Mouse (Mus musculus) lung, postnatal 10 days (tissue): Measurements from ENCODE around the gene Wdr48.

Source experiments
- DNase-seq: peaks from one replicate; pipeline ENCODE4 v3.0.0; 2021

The Wdr48 gene

DNA sequence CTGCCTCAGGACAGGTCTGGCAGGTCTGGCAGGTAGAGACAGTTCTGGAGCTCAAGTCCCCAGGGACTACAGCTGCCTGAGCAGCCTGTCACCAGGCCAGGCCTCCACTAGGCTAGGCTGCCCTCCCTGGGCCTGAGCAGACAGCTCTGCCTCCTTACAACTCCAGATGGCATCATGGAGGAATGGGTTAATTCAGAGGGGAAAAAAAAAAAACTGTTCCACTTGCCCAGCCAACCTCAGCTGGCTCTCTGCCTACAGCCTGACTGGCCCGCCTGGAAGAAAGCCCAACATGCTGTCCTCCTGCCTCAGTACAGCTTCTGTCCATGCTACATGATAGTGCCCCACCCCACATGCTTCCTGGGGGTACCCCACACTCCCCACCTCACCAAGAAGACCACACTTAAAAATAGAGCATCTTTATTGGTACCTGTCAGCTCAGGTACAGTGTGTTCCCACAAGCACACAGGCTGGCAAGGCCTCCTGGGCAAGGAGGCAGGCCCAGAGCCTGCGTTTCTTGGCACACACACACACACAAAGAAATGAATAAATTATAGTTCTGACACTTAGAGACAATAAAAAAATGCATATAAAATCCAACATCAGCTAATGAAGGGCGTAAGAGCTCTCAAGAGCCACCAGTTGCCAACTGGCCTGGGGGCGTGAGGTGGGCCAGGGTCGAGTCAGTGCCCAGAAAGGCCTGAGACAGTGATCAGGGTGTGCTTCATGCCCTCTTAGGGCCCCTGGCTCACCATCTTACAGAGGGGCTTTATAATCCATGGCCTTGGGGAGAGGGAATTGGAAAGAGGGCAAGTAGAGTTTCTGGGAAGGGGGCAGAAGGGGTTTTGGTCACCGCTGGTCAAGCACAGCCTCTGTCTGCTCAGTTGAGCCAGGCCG is 76.3 kb downstream of the Wdr48 start:
- DNase-seq: peak; percentile 52

DNA sequence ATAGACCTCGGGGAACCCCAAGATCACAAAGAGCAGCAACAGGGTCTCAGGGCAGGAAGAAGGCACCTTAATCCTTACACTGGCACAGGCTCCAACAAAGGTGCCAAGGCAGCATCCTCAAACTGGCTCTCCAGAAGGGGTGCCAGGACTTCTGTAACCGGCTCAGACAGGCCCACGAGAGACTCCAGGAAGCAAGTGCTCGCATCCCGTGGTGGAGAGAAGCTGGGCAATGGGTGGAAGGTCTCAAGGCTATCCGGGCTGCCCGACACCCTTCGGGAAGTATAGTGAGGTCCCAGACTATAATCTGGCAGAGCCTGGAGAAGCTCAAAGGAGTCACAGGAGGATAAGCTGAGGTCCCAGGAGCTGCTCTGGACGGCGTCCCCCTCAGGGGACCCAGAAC is 77.5 kb downstream of the Wdr48 start:
- no peak for DNase-seq

DNA sequence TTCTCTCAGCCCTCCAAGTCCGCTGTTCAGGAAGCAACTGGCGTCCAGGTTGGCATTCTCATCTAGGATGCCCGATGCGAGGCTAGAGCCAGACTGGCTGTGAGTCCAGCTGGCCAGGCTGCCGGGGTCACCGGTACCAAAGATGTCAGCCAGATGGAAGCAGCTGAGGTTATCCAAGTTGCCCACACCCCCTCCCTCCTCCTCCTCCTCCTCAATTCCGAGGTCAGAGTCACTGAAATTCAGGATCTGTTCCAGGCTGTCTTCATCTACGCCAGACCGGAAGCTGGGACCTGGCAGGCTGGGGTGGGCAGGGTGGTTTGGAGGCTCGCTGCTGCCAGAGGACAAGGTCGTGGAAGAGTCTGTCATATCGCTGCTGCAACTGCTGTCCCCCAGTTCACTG is 77.9 kb downstream of the Wdr48 start:
- DNase-seq: peak; percentile 42

DNA sequence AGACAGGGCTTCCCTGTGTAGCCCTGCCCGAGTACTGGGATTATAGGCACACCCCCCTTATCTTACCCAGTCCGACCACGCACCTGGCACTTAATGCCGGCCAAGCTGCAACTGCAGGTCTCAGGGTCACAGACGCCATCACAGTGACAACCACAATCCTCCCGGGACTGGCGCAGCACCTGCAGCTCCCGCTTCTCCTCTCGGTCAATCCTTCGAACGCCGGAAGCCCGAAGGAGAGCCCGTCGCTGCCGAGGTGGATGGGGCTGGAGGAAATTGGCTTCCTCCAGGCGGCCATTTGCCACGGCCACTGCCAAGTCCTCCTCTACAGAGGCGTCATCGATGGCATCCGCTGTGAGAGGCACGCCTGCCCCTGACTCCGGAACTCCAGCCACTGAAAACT is 78.6 kb downstream of the Wdr48 start:
- peak; percentile 41 for DNase-seq

DNA sequence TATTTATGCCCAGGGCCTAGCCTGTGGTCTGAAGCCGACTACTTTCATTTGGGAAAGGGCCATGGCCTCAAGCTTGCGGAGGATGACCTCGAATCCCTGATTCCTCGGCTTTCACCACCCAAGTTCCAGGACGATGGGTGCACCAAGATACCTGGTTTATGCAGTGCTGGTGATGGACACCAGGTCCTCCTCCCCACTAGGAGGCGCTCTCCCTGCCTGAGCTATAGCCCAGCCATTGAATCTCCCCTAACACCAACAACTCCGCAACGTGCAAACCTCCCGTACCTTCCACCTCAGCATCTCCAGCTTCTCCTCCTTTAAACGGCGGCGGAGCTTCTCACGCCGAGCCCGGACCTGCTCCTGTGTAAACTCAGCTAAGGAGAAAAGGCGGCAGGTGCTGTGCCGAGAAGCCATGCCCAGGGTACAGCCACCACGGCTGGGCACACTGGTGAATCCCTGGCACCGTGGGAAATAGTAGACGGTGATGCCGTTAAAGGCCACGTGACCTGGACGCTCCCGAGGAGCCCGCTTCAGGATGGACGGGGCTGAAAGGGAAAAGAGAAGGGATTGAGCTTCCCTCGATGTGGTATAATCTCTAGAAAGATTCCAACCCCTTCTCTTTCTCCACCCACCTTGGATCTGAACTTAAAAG is 79.3 kb downstream of the Wdr48 start:
- no peak for DNase-seq

DNA sequence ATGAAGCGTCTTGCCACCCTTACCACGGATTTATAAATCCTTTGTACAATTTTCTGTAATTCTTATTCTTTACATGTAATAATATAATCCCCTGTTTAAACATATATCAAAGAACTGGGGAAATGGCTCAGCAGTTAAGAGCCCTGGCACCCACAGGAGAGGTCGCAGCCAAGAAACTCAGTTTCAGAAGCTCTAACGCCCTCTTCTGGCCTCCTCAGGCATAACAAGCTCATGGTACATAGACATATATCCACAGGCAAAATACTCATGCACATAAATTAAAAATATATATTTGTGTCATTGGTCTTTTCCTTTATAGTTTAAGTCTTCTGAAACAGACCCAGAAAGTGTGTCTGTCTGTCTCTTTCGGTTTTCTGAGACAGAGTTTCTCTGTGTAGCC is 79.9 kb downstream of the Wdr48 start:
- no peak for DNase-seq

DNA sequence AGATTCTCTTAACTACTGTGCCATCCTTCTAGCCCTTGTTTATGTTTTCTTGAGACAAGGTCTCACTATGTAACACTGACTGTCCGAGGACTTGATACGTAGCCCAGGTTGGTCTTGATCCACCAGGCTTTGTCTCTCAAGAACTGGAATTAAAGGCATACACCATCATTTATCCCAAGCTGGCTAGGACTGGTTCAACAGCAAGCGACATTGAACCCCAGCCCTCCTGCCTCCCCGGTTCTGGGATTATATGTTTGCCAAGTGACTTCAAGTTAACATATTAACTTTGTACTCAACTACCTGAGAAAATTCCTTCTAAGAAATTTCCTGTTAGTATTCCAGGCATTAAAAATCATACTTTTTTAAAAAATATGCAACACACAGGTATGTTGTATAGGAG is 80.6 kb downstream of the Wdr48 start:
- DNase-seq: no peak
